Mouse (Mus musculus) embryonic facial prominence, embryonic 15.5 days (tissue): Measurements from ENCODE around the gene Olfr10. TPM values are rescaled to one million over a fixed set of nuclear protein-coding genes. Genes with fewer than 3 reads are reported as not detected.

Experiments used
- ATAC-seq: fragments of 200-750 bp; cut with Nextera tagmentation; 2 replicates; pipeline ENCODE4 v1.8.0; 2017; ENCODE audit warnings: low read depth, moderate TSS enrichment; ENCODE audit not compliant: insufficient number of reproducible peaks, low FRiP score, low TSS enrichment
- H3K27ac ChIP-seq: fragments of 300-500 bp; sonication (generic); replicated peaks from 2 replicates; pipeline ENCODE4 v1.5.1; 2015; ENCODE audit warnings: mild to moderate bottlenecking, inconsistent platforms
- H3K27me3 ChIP-seq: fragments of 300-500 bp; sonication (generic); 2 replicates; pipeline ENCODE4 v1.6.1; 2015; ENCODE audit warnings: inconsistent platforms
- H3K36me3 ChIP-seq: fragments of 300-500 bp; sonication (generic); 2 replicates; pipeline ENCODE4 v1.6.1; 2015; ENCODE audit warnings: mild to moderate bottlenecking, inconsistent platforms
- H3K4me1 ChIP-seq: fragments of 300-500 bp; sonication (generic); 2 replicates; pipeline ENCODE4 v1.6.1; 2015; ENCODE audit warnings: inconsistent platforms
- H3K4me2 ChIP-seq: fragments of 300-500 bp; sonication (generic); replicated peaks from 2 replicates; pipeline ENCODE4 v1.6.1; 2015; ENCODE audit warnings: mild to moderate bottlenecking, inconsistent platforms
- H3K4me3 ChIP-seq: fragments of 300-500 bp; sonication (generic); replicated peaks from 2 replicates; pipeline ENCODE4 v1.5.1; 2015; ENCODE audit warnings: mild to moderate bottlenecking, inconsistent platforms
- H3K9ac ChIP-seq: fragments of 300-500 bp; sonication (generic); 2 replicates; pipeline ENCODE4 v1.6.1; 2015; ENCODE audit warnings: inconsistent platforms
- H3K9me3 ChIP-seq: fragments of 300-500 bp; sonication (generic); replicated peaks from 2 replicates; pipeline ENCODE4 v1.6.1; 2016; ENCODE audit warnings: inconsistent platforms
- WGBS: fragments of 180-500 bp; shearing (Covaris S2); methylation state at CpG from one replicate; pipeline ENCODE4 v1.1.7; 2015; 5-methylcytosine and 5-hydroxymethylcytosine counted together
- polyA plus RNA-seq: library from polyadenylated mRNA; unstranded; fragments of >200 nt; fragmentation: Nextera tagmentation; extraction: Ambion mirVana; gene quantifications from 2 replicates; pipeline ENCODE4 v1.2.1, GENCODE M21; 2015

The Olfr10 gene
- polyA plus RNA-seq: not detected in 2 replicates

GRCm38 (mm10) chr11:49304441-49304840 lies at the start of gene Olfr10:
Olfr10 (plus strand) TSS chr11:49304741.
- no peaks in the 10 kb centered on the region for H3K36me3 ChIP-seq
- ATAC-seq: no peak
- H3K9me3 ChIP-seq: no peaks in the 10 kb centered on the region
- no peaks in the 10 kb centered on the region for H3K27me3 ChIP-seq
- H3K27ac ChIP-seq: no peak within 1 kb of the TSS
- no peak within 1 kb of the TSS for H3K4me3 ChIP-seq
- no peak within 1 kb of the TSS for H3K4me2 ChIP-seq
- no peak within 1 kb of the TSS for H3K9ac ChIP-seq
- no peaks in the 10 kb centered on the region for H3K4me1 ChIP-seq

- 94% methylated on average over 2 of the region's 2 CpGs for WGBS
- H3K4me2 ChIP-seq: no peak overlapping the region
- no peak for ATAC-seq
- no peak overlapping the region for H3K4me3 ChIP-seq
- peaks cover 31% of the 10 kb centered on the region for H3K36me3 ChIP-seq
- H3K27me3 ChIP-seq: no peaks in the 10 kb centered on the region
- H3K4me1 ChIP-seq: 0 out of 2 replicates have a peak, but pooled peaks cover 5% of the 10 kb centered on the region
- no peak overlapping the region for H3K9ac ChIP-seq
- H3K27ac ChIP-seq: no peak overlapping the region
- H3K9me3 ChIP-seq: no peaks in the 10 kb centered on the region
Observed at GRCm38 (mm10) chr11:49259296-49259695, 45.2 kb upstream of the Olfr10 start.

GRCm38 (mm10) chr11:49259829-49260228 lies 44.7 kb upstream of the Olfr10 start:
- H3K9me3 ChIP-seq: no peaks in the 10 kb centered on the region
- H3K27ac ChIP-seq: no peak overlapping the region
- no peak for ATAC-seq
- H3K4me2 ChIP-seq: no peak overlapping the region
- WGBS: 71% methylated on average over 1 of the region's 1 CpGs
- H3K9ac ChIP-seq: no peak overlapping the region
- H3K4me1 ChIP-seq: 0 out of 2 replicates have a peak, but pooled peaks cover 1% of the 10 kb centered on the region
- H3K27me3 ChIP-seq: no peaks in the 10 kb centered on the region
- H3K4me3 ChIP-seq: no peak overlapping the region
- peaks cover 34% of the 10 kb centered on the region for H3K36me3 ChIP-seq

GRCm38 (mm10) chr11:49260598-49261312 lies 43.8 kb upstream of the Olfr10 start:
- H3K27me3 ChIP-seq: no peaks in the 10 kb centered on the region
- H3K9ac ChIP-seq: no peak overlapping the region
- peak; percentile 13; the same call in 1 of the 2 replicates for ATAC-seq
- H3K4me3 ChIP-seq: no peak overlapping the region
- H3K36me3 ChIP-seq: peaks cover 30% of the 10 kb centered on the region
- no peaks in the 10 kb centered on the region for H3K9me3 ChIP-seq
- no peak overlapping the region for H3K27ac ChIP-seq
- H3K4me1 ChIP-seq: no peaks in the 10 kb centered on the region
- 91% methylated on average over 21 of the region's 21 CpGs for WGBS
- H3K4me2 ChIP-seq: no peak overlapping the region

GRCm38 (mm10) chr11:49261313-49261855 lies 43.2 kb upstream of the Olfr10 start:
- no peaks in the 10 kb centered on the region for H3K9me3 ChIP-seq
- H3K4me3 ChIP-seq: no peak overlapping the region
- WGBS: 90% methylated on average over 14 of the region's 14 CpGs
- no peak overlapping the region for H3K9ac ChIP-seq
- no peaks in the 10 kb centered on the region for H3K4me1 ChIP-seq
- H3K36me3 ChIP-seq: peaks cover 30% of the 10 kb centered on the region
- H3K27me3 ChIP-seq: no peaks in the 10 kb centered on the region
- ATAC-seq: 0 out of 2 replicates have a peak, but pooled peaks have one; percentile 8
- H3K4me2 ChIP-seq: no peak overlapping the region
- H3K27ac ChIP-seq: no peak overlapping the region

GRCm38 (mm10) chr11:49262286-49262685 lies 42.3 kb upstream of the Olfr10 start:
- 82% methylated on average over 5 of the region's 5 CpGs for WGBS
- Histone ChIP-seq H3K36me3 (peaks cover 30% of the 10 kb centered on the region), H3K27ac (no peak overlapping the region), H3K4me2 (no peak overlapping the region), H3K4me3 (no peak overlapping the region), H3K9me3 (no peaks in the 10 kb centered on the region), H3K4me1 (no peaks in the 10 kb centered on the region), H3K9ac (no peak overlapping the region), H3K27me3 (no peaks in the 10 kb centered on the region)
- no peak for ATAC-seq

GRCm38 (mm10) chr11:49263149-49263548 lies 41.4 kb upstream of the Olfr10 start:
- WGBS: 83% methylated on average over 6 of the region's 6 CpGs

GRCm38 (mm10) chr11:49264081-49264480 lies 40.5 kb upstream of the Olfr10 start:
- ATAC-seq: no peak
- Histone ChIP-seq H3K36me3 (peaks cover 30% of the 10 kb centered on the region), H3K4me2 (no peak overlapping the region), H3K27me3 (no peaks in the 10 kb centered on the region), H3K9ac (no peak overlapping the region), H3K4me3 (no peak overlapping the region), H3K27ac (no peak overlapping the region), H3K9me3 (no peaks in the 10 kb centered on the region), H3K4me1 (no peaks in the 10 kb centered on the region)
- WGBS: 85% methylated on average over 7 of the region's 7 CpGs

More at GRCm38 (mm10) chr11:49263149-49263548, 41.4 kb upstream of the Olfr10 start:
- no peak overlapping the region for H3K9ac ChIP-seq
- H3K9me3 ChIP-seq: no peaks in the 10 kb centered on the region
- H3K36me3 ChIP-seq: peaks cover 30% of the 10 kb centered on the region
- H3K4me3 ChIP-seq: no peak overlapping the region
- no peak overlapping the region for H3K27ac ChIP-seq
- H3K4me1 ChIP-seq: no peaks in the 10 kb centered on the region
- ATAC-seq: no peak
- H3K27me3 ChIP-seq: no peaks in the 10 kb centered on the region
- H3K4me2 ChIP-seq: no peak overlapping the region

- ATAC-seq: no peak
- Histone ChIP-seq H3K4me2 (no peak overlapping the region), H3K4me3 (no peak overlapping the region), H3K9ac (no peak overlapping the region), H3K36me3 (peaks cover 30% of the 10 kb centered on the region), H3K4me1 (no peaks in the 10 kb centered on the region), H3K27ac (no peak overlapping the region), H3K9me3 (no peaks in the 10 kb centered on the region), H3K27me3 (no peaks in the 10 kb centered on the region)
- 71% methylated on average over 11 of the region's 11 CpGs for WGBS
Observed at GRCm38 (mm10) chr11:49264622-49265021, 39.9 kb upstream of the Olfr10 start.

- no peak overlapping the region for H3K9ac ChIP-seq
- no peak overlapping the region for H3K27ac ChIP-seq
- peaks cover 30% of the 10 kb centered on the region for H3K36me3 ChIP-seq
- 81% methylated on average over 8 of the region's 8 CpGs for WGBS
- ATAC-seq: no peak
- no peak overlapping the region for H3K4me3 ChIP-seq
- no peak overlapping the region for H3K4me2 ChIP-seq
- no peaks in the 10 kb centered on the region for H3K27me3 ChIP-seq
- H3K4me1 ChIP-seq: no peaks in the 10 kb centered on the region
- no peaks in the 10 kb centered on the region for H3K9me3 ChIP-seq
Observed at GRCm38 (mm10) chr11:49265101-49265500, 39.4 kb upstream of the Olfr10 start.

- ATAC-seq: no peak
- no peaks in the 10 kb centered on the region for H3K4me1 ChIP-seq
- H3K9ac ChIP-seq: no peak overlapping the region
- H3K36me3 ChIP-seq: peaks cover 16% of the 10 kb centered on the region
- no peak overlapping the region for H3K4me2 ChIP-seq
- H3K9me3 ChIP-seq: no peaks in the 10 kb centered on the region
- 75% methylated on average over 6 of the region's 6 CpGs for WGBS
- no peak overlapping the region for H3K4me3 ChIP-seq
- H3K27ac ChIP-seq: no peak overlapping the region
- H3K27me3 ChIP-seq: no peaks in the 10 kb centered on the region
Observed at GRCm38 (mm10) chr11:49266671-49267070, 37.9 kb upstream of the Olfr10 start.

GRCm38 (mm10) chr11:49267316-49267715 lies 37.2 kb upstream of the Olfr10 start:
- Histone ChIP-seq H3K9ac (no peak overlapping the region), H3K9me3 (no peaks in the 10 kb centered on the region), H3K27me3 (no peaks in the 10 kb centered on the region), H3K4me1 (no peaks in the 10 kb centered on the region), H3K27ac (no peak overlapping the region), H3K36me3 (peaks cover 10% of the 10 kb centered on the region), H3K4me2 (no peak overlapping the region), H3K4me3 (no peak overlapping the region)
- ATAC-seq: no peak
- WGBS: 84% methylated on average over 10 of the region's 10 CpGs
